Mouse (Mus musculus): ENCODE measurements around the gene Rnasek. TPM values are rescaled to one million over a fixed set of nuclear protein-coding genes. Genes with fewer than 3 reads are reported as not detected.

The Rnasek gene
- polyA plus RNA-seq, 1 experiment from 2014 or later = 152 TPM

DNA sequence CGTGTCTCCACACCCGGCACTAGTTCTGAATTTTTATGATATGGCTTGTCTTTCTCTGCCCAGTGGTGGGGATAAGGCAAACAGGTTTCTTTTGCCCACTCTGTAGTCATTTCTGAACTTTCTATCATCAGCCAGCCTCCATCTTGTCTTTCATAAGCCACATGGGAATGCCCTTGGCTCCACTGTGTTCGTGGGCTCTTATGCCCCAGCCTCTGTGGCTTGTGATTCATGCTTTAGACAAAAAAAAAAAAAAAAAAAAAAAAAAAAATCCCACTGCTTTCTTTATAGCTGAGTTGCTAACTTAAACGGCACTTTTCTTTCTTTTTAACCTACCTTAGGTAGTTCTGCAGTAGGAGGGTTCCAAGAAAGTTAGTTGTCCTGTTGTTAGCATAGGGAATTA lies 47.5 kb downstream of the Rnasek start:
- no peak overlapping the region for H3K9ac ChIP-seq

DNA sequence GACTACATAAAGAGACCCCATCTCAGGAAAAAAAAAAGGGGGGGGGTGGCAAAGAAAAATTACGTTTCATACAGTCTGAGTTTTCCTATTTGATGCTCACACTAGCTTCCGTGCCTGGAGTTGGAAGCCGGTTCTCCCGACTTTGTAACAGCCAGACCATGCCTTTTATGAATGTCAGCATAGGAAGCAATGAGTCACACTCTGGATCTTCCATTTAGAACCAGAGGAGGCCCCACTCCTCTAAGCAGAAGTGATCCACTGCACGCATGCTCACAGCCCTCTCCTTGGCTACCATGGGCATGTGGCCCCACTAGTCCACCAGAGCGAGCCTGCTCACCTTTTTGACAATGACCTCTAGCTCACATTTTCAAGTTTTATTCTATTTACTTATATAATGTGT lies 48.5 kb downstream of the Rnasek start:
- H3K9ac ChIP-seq = no peak overlapping the region
- no peak for ATAC-seq (ENCODE audit: low FRiP score, low read depth)

More for the DNA sequence above, 47.5 kb downstream of the Rnasek start:
- Histone ChIP-seq H3K4me2 (replicated peaks) (no peak overlapping the region), H3K9me3 (0 out of 2 replicates have a peak, but pooled peaks cover 5% of the 10 kb centered on the region), H3K27me3 (no peaks in the 10 kb centered on the region), H3K4me3 (no peak overlapping the region), H3K4me1 (peaks cover 6% of the 10 kb centered on the region; the same call in 1 of the 2 replicates), H3K27ac (no peak overlapping the region), H3K36me3 (no peaks in the 10 kb centered on the region)
- WGBS = 61% methylated on average over 4 of the region's 4 CpGs
- ATAC-seq (ENCODE audit: low FRiP score, low read depth) = no peak

DNA sequence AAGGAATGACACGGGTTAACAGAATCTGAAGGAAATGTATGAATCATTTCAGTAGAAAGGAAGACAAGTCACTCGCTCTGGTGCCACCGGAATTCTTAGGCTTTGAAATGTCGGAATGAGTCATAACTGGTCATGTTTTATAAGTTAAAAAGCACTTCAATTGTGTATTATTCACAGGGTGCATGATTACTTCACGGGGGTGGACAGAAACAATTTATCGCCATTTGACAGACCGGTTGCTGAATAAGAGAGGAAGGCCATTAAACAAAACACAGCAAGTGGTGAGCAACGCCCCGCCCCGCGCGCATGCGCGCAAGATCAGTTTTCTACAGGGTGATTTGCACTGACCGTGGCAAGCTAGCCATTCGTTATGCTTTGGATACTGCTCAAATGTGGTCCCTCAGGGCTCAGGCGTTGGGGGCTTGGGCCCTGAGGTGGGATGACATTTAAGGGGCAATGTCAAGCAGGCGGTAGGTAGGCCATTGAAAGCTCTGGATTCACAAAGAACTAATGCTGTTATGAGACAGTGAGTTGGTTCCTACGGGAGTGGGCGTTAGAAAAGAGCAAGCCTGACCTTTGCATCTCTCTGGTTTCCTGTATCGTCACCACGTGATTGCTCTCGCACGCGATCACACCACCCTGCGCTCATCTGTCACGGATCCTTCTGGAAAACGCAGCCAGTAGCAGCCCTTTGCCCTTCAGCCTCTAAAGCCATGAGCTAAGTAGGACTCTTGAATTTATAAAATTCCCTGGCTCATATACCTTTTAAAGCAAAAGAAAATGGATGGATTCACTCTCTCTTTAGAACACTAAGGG lies 50.1 kb downstream of the Rnasek start:
- ATAC-seq (ENCODE audit: low FRiP score, low read depth) = no peak
- Histone ChIP-seq H3K4me3 (no peak overlapping the region), H3K27me3 (no peaks in the 10 kb centered on the region), H3K4me1 (peaks cover 6% of the 10 kb centered on the region; the same call in 1 of the 2 replicates), H3K9me3 (no peaks in the 10 kb centered on the region), H3K9ac (no peak overlapping the region), H3K36me3 (no peaks in the 10 kb centered on the region), H3K27ac (no peak overlapping the region), H3K4me2 (replicated peaks) (no peak overlapping the region)
- WGBS = 81% methylated on average over 28 of the region's 28 CpGs

More for the DNA sequence above, 48.5 kb downstream of the Rnasek start:
- Histone ChIP-seq H3K9me3 (0 out of 2 replicates have a peak, but pooled peaks cover 5% of the 10 kb centered on the region), H3K4me2 (replicated peaks) (no peak overlapping the region), H3K36me3 (no peaks in the 10 kb centered on the region), H3K27me3 (no peaks in the 10 kb centered on the region), H3K27ac (no peak overlapping the region), H3K4me1 (peaks cover 6% of the 10 kb centered on the region; the same call in 1 of the 2 replicates), H3K4me3 (no peak overlapping the region)
- 87% methylated on average over 6 of the region's 6 CpGs for WGBS

MicroRNAs within 50 kb of the gene (microRNA counts, 519-probe panel; counts per million panel counts)
- microRNA mmu-miR-195 = not detected
- 1,742 counts per million, percentile 20 among the panel's probes with 10 or more counts for microRNA mmu-miR-497

Small RNA genes within 50 kb of the gene (microRNA-seq; reads per million reads assigned to microRNA genes)
- gene Mir195a = 565 reads per million, percentile 70 among the genes with 10 or more reads in this experiment
- not detected for gene Mir497
- not detected for gene Mir497b

Other genes starting within 250 kb of the Rnasek start
- gene Gabarap, start 248.7 kb downstream of the Rnasek start, polyA plus RNA-seq (2015; fragmentation: Nextera tagmentation; extraction: Ambion mirVana) = 499 and 506 TPM in 2 replicates
- 95.9 and 101 TPM in 2 replicates for gene Phf23, start 244.1 kb downstream of the Rnasek start, polyA plus RNA-seq (2015; fragmentation: Nextera tagmentation; extraction: Ambion mirVana)
- 54.3 and 59.8 TPM in 2 replicates for gene Dvl2, start 239.2 kb downstream of the Rnasek start, polyA plus RNA-seq (2015; fragmentation: Nextera tagmentation; extraction: Ambion mirVana)
- gene Acadvl, start 224.4 kb downstream of the Rnasek start, polyA plus RNA-seq (2015; fragmentation: Nextera tagmentation; extraction: Ambion mirVana) = 76.0 and 81.1 TPM in 2 replicates
- gene Dlg4, start 222.9 kb downstream of the Rnasek start, polyA plus RNA-seq (2015; fragmentation: Nextera tagmentation; extraction: Ambion mirVana) = 14.2 and 14.8 TPM in 2 replicates
- gene Asgr1, start 185.8 kb downstream of the Rnasek start, polyA plus RNA-seq (2015; fragmentation: Nextera tagmentation; extraction: Ambion mirVana) = 1.4 and 2.4 TPM in 2 replicates
- not detected in 2 replicates for gene Asgr2, start 147.2 kb downstream of the Rnasek start, polyA plus RNA-seq (2015; fragmentation: Nextera tagmentation; extraction: Ambion mirVana)
- gene Mgl2, start 109.5 kb downstream of the Rnasek start, polyA plus RNA-seq (2015; fragmentation: Nextera tagmentation; extraction: Ambion mirVana) = 0.25 and 0.75 TPM in 2 replicates
- gene Clec10a, start 83.6 kb downstream of the Rnasek start, polyA plus RNA-seq (2015; fragmentation: Nextera tagmentation; extraction: Ambion mirVana) = 0.61 and 1.1 TPM in 2 replicates
- 1.5 and 1.7 TPM in 2 replicates for gene Slc16a11, start 27.1 kb downstream of the Rnasek start, polyA plus RNA-seq (2015; fragmentation: Nextera tagmentation; extraction: Ambion mirVana)
- 10.9 and 11.5 TPM in 2 replicates for gene Slc16a13, start 18.8 kb downstream of the Rnasek start, polyA plus RNA-seq (2015; fragmentation: Nextera tagmentation; extraction: Ambion mirVana)
- gene Bcl6b, start 10.0 kb downstream of the Rnasek start, polyA plus RNA-seq (2015; fragmentation: Nextera tagmentation; extraction: Ambion mirVana) = 10.0 and 10.3 TPM in 2 replicates
- 203 and 209 TPM in 2 replicates for gene 0610010K14Rik, start 1.9 kb downstream of the Rnasek start, polyA plus RNA-seq (2015; fragmentation: Nextera tagmentation; extraction: Ambion mirVana)
- gene Gm21988, start within 50 bp of the Rnasek start, polyA plus RNA-seq (2015; fragmentation: Nextera tagmentation; extraction: Ambion mirVana) = 11.6 and 12.1 TPM in 2 replicates
- gene Alox12, start 15.5 kb upstream of the Rnasek start, polyA plus RNA-seq (2015; fragmentation: Nextera tagmentation; extraction: Ambion mirVana) = 4.1 TPM in 2 replicates
- gene Alox12e, start 82.8 kb upstream of the Rnasek start, polyA plus RNA-seq (2015; fragmentation: Nextera tagmentation; extraction: Ambion mirVana) = not detected in 2 replicates
- gene Alox15, start 112.2 kb upstream of the Rnasek start, polyA plus RNA-seq (2015; fragmentation: Nextera tagmentation; extraction: Ambion mirVana) = 0.05 TPM in 1 of 2 replicates, not detected in the other
- gene Pelp1, start 170.2 kb upstream of the Rnasek start, polyA plus RNA-seq (2015; fragmentation: Nextera tagmentation; extraction: Ambion mirVana) = 40.0 and 41.8 TPM in 2 replicates
- 22.8 and 24.1 TPM in 2 replicates for gene Arrb2, start 192.8 kb upstream of the Rnasek start, polyA plus RNA-seq (2015; fragmentation: Nextera tagmentation; extraction: Ambion mirVana)
- 42.4 and 45.9 TPM in 2 replicates for gene Med11, start 212.1 kb upstream of the Rnasek start, polyA plus RNA-seq (2015; fragmentation: Nextera tagmentation; extraction: Ambion mirVana)
- 0.62 and 0.75 TPM in 2 replicates for gene Zmynd15, start 219.6 kb upstream of the Rnasek start, polyA plus RNA-seq (2015; fragmentation: Nextera tagmentation; extraction: Ambion mirVana)
- 2.7 and 3.9 TPM in 2 replicates for gene Cxcl16, start 220.1 kb upstream of the Rnasek start, polyA plus RNA-seq (2015; fragmentation: Nextera tagmentation; extraction: Ambion mirVana)

All from limb, embryonic 13.5 days (tissue).